In the genomic region with DNA sequence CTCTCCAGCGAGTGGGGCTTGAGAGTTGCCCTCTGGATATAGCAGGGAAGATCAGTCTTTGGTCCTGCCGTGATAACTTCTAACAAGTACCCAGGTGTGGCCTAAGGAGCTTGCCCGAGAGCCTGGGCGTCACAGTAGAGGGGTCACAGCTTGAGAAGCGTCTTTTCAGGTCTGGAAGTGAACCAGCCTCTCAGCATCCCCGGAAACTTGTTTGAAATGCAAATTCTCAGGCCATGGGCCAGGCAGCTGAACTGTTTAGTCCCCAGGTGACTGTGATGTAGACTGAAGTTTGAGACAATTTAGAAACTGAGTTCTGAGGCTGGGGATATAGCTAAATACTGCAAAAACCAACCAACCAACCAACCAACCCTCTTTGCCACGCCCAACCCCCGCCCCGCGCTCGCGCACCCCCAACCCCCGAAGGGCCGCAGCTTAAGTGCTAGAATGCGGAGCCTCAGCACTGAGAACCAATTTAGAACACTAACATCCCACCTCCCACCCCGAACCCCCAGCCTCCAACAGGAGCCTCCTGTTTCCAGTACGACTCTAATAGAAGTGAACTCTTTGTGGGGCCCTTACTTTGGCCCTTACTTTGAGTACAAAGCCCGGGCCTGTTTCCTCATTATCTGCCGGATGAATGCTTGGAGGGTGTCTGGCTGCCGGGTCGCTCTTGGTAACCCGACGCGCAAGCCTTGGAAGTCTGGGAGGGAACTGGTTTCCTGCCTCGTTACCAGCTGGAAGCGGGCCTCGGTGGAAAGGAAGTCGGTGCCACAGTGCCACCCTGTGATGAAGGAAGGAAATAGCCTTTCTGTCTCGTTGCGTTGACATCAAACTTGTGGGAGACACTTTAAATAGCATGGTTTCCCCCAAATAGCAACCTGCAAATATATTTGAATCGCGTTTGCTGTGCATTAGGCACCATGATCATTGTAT, we compare ENCODE assay signal across 8 mouse cellular contexts.
DNase-seq lines count a peak whose midpoint lies in the region; ATAC-seq and TF ChIP-seq lines count a peak whose summit lies in the region.

No protein-coding gene starts in this region.

- peak overlapping the region; percentile 59 for H3K4me2 ChIP-seq in midbrain, embryonic 12.5 days (replicated peaks)

- H3K27ac ChIP-seq in midbrain, embryonic 12.5 days (replicated peaks) = 0 out of 2 replicates have a peak overlapping the region, but pooled peaks have one; percentile 21
- H3K27ac ChIP-seq in small intestine, adult 2 months (ENCODE audit: insufficient read depth, low read depth, low read length) = no peak overlapping the region

- peaks cover 7% of the 10 kb centered on the region; the same call in 1 of the 2 replicates for H3K4me1 ChIP-seq in midbrain, embryonic 12.5 days
- H3K4me1 ChIP-seq in small intestine, adult 2 months (ENCODE audit: control insufficient read depth, insufficient read depth, insufficient read length, low read length) = peaks cover 13% of the 10 kb centered on the region; the same call in 1 of the 2 replicates

- 5% methylated on average over 32 of the region's 32 CpGs for WGBS in midbrain, embryonic 12.5 days
- WGBS in small intestine, adult 2 months = 25% methylated on average over 32 of the region's 32 CpGs

- peak overlapping the region; percentile 34 for H3K4me3 ChIP-seq in midbrain, embryonic 12.5 days
- peak overlapping the region; percentile 19 for H3K4me3 ChIP-seq in small intestine, adult 2 months (ENCODE audit: low read depth, low read length)

- 0 out of 2 replicates have a peak, but pooled peaks have one; percentile 18 for TF ChIP-seq POLR2A in small intestine, adult 2 months (IDR thresholded peaks at IDR 0.05; ENCODE audit: low read depth, low read length)

- no peaks in the 10 kb centered on the region for H3K27me3 ChIP-seq in midbrain, embryonic 12.5 days
- H3K27me3 ChIP-seq in small intestine, adult 2 months (ENCODE audit: control insufficient read depth, insufficient read depth, low read length) = no peaks in the 10 kb centered on the region

- 0 out of 2 replicates have a peak overlapping the region, but pooled peaks have one; percentile 24 for H3K9ac ChIP-seq in midbrain, embryonic 12.5 days (replicated peaks)

- DNase-seq in CD4-positive, CD25-positive, alpha-beta regulatory T cell, adult 2 months (ENCODE audit: low read depth, low spot score) = peak; percentile 63
- peak; percentile 87 for DNase-seq in embryo, embryonic 9.5 days (ENCODE audit: extremely low spot score)
- peak; percentile 97 for DNase-seq in heart, adult 11 months
- peak; percentile 52 for DNase-seq in kidney, adult 11 months
- DNase-seq in left cerebral cortex, postnatal 4 days = peak; percentile 87

- no peak for ATAC-seq in CD4-positive, CD25-positive, alpha-beta regulatory T cell, adult 4 months
- peak; percentile 88 for ATAC-seq in midbrain, embryonic 12.5 days (ENCODE audit: low FRiP score, low read depth)

- TF ChIP-seq CTCF in small intestine, adult 2 months (IDR thresholded peaks at IDR 0.05; ENCODE audit: extremely low read depth, insufficient read length, insufficient replicate concordance, low read depth, low read length) = peak; percentile 77

- intact Hi-C loops in left cerebral cortex, postnatal 4 days (cut with DNase I) = loop anchor here (2.0 to 10.0 kb wide), 3 partner anchors 68 to 576 kb away; a partner anchor contains a TSS

- H3K9me3 ChIP-seq in midbrain, embryonic 12.5 days = no peaks in the 10 kb centered on the region

- no peaks in the 10 kb centered on the region for H3K36me3 ChIP-seq in midbrain, embryonic 12.5 days
- H3K36me3 ChIP-seq in small intestine, adult 2 months (ENCODE audit: control insufficient read depth, insufficient read depth, low read length) = no peaks in the 10 kb centered on the region
